Mouse (Mus musculus) liver, adult 2 months (tissue): ENCODE measurements at regions not wholly inside any gene's neighbourhood (a gene's known extent, or its start where the extent isn't known, plus 50 kb on each side); places are given as distances from the start of the nearest gene placed in this dataset.

Experiments used
- CTCF ChIP-seq: fragments of 200-500 bp; IDR thresholded peaks from 2 replicates; pipeline ENCODE4 v1.5.1; 2011; ENCODE audit warnings: low read depth, low read length, control low read depth
- POLR2A ChIP-seq: fragments of 200-500 bp; IDR thresholded peaks from 2 replicates; pipeline ENCODE4 v1.6.1; 2011; ENCODE audit warnings: low read length, control low read depth; ENCODE audit not compliant: insufficient read depth; ENCODE audit errors: extremely low read depth

DNA sequence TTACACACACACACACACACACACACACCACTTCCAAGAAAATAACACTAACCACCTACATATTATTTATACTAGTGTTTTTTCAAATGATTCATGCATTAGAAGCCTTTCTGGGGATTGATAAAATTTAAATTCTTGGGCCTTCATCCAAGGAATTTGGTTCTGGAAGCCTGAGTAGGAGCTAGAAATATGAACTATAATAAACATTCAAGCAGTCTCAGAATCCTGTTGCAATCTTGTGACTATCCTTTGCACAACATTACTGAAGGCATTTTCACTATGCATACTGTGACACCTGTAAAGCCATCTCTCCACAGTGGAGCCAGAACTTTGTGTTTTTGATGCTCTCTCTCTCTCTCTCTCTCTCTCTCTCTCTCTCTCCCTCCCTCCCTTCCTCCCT, 262.7 kb downstream of the Lmx1a start:
- TF ChIP-seq CTCF: no peak
- TF ChIP-seq POLR2A: no peak
